Mouse (Mus musculus): ENCODE data around the gene Mark4.

Gene Mark4

GRCm38 (mm10) chr7:19441448-19442091 lies 17.1 kb downstream of the Mark4 start:
- CTCF ChIA-PET: no interaction called here

DNA sequence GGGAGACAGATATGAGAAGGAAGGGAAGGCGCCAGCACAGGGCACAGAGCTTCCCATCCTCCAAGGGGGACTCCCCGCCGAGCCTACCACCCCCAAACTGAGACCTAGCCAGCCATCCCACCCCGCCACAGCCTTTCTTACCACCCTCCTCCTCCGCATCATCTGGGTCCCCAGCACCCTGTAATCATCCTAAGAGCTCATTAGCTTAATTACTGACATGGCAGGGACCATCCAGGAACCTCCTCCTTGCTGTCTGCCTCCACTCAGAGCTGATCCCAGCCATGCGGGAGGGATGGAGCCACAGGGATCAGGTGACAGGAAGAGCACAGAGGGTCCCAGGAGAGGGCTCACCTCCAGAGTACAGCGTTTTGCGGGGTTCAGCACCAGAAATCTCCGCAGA lies 21.6 kb downstream of the Mark4 start:
- CTCF ChIA-PET: interaction anchor here (0.6 to 0.7 kb wide), 2 partner anchors 37 to 323 kb away, joined by 3 read pairs; no protein-coding TSS in a partner anchor

- CTCF ChIA-PET: interaction anchor here (0.6 to 0.7 kb wide), 2 partner anchors 37 to 324 kb away, joined by 3 read pairs; no protein-coding TSS in a partner anchor
Measured at GRCm38 (mm10) chr7:19436276-19436675, 22.3 kb downstream of the Mark4 start.

- CTCF ChIA-PET: interaction anchor here (0.6 kb wide), 1 partner anchor 10 kb away, joined by 3 read pairs; no protein-coding TSS in a partner anchor
Measured at GRCm38 (mm10) chr7:19432475-19432874, 26.1 kb downstream of the Mark4 start.

- CTCF ChIA-PET: no interaction called here
Measured at GRCm38 (mm10) chr7:19430402-19430801, 28.2 kb downstream of the Mark4 start.

DNA sequence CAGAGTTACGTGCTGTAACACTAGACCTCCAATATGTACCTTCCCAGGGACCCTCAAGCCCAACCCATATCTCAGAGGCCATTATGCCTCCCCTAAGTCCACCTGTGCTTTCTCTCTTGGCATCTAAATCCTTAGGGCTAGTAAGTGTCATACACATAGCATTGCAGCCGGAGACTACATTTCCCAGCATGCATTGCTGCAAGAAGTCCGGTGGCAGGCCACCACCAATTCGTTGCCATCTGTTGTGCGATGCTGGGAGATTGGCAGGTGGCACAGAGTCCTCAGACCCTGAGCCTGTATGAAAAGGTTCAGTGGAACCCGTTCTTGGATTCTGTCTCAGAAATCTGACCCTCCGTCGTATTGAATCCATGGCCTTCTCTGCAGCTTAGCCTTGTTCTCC lies 28.9 kb downstream of the Mark4 start:
- CTCF ChIA-PET: no interaction called here

GRCm38 (mm10) chr7:19427999-19428650 lies 30.5 kb downstream of the Mark4 start:
- CTCF ChIA-PET: no interaction called here

DNA sequence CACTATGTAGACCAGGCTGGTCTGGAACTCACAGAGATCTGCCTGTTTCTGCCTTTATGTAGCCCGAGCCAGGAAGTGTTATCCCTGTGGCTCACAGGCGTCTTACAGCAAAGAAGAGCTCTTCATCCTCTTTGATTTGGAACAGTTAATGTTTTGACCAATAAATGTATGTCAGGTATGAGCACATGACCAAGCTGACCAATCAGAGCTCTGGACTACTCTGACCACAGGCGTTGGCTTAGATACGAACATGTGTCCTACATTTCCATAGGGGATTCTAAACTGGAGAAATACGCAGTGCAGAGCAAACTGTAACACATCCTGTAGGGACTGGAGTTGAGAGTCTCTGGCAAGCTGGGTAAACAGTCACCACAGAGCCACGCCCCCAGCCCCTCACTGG lies 31.7 kb downstream of the Mark4 start:
- CTCF ChIA-PET: no interaction called here

GRCm38 (mm10) chr7:19426349-19426748 lies 32.3 kb downstream of the Mark4 start:
- CTCF ChIA-PET: no interaction called here

- CTCF ChIA-PET: interaction anchor here (0.6 kb wide), 1 partner anchor 68 kb away, joined by 3 read pairs; no protein-coding TSS in a partner anchor
Measured at GRCm38 (mm10) chr7:19424051-19424450, 34.6 kb downstream of the Mark4 start.

DNA sequence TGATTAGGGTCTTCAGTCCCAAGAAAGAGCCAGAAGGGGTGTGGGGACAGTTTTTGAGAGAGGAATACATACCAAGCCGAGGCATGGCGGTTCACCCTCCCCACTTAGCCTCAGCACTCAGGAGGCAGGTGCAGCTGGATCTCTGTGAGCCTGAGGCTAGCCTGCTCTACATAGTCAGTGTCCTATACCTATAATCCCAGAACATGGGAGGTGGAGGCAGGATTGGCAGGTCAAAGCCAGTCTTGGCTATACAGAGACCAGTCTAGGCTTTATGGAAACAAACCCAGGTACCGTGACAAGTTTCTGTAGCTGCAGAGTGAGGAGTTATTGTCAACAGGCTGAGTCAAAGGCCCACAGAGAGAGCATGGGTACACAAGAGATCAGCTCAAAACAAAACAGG lies 35.5 kb downstream of the Mark4 start:
- CTCF ChIA-PET: no interaction called here

DNA sequence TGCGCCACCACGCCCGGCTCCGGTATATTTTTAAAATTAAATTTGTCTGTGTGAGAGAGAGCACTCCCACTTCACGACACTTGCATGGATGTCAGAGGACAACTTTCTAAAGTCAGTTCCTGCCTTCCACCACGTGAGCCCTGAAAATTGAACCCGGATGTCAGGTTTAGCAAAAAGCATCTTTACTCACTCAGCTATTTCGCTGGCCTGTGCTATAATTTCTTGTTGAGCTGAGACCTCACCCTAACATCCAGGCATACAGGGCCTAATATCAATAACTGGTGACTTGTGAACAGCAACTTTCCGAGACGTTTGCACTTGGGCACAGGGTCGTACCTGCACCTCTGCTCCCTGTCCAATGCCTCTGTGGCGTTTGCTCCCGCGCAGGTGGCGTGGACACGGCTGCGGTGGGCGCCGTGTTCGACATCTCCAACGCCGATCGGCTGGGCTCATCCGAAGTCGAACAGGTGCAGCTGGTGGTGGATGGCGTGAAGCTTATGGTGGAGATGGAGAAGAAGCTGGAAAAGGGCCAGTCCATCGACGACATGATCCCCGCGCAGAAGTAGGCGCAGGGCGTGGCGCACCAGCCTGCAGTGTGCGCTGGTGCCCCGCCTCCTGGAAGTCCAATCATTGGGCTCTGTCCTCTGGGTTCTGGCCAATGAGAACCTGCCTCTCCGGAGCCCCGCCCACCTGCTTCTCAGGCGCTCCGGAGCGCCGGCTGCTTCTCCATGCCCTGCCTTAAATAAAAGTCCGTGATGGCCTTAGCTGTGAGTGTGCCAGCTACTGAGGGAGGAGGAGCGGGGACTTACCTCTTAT lies 37.6 kb downstream of the Mark4 start:
- CTCF ChIA-PET: no interaction called here

- CTCF ChIA-PET: no interaction called here
Measured at GRCm38 (mm10) chr7:19420121-19420520, 38.5 kb downstream of the Mark4 start.

GRCm38 (mm10) chr7:19416590-19416989 lies 42.0 kb downstream of the Mark4 start:
- CTCF ChIA-PET: no interaction called here

DNA sequence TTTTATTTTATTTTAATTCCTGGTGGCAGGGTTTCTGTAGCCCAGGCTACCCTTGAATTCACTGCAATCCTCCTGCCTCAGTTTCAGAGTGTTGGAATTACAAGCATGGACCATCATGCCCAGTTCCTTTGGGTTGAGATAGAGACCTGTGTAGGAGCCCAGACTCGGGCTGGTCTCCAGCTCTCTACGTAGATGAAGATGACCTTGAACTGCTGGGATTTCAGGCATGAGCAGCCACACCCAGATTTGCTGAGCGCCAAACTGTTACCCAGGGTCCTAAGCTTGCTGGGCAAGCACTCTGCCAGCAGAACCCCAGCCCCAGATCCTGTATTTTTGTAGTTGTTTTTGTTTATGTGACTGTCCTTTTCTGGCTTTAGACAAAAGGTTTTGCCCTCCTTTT lies 45.1 kb downstream of the Mark4 start:
- CTCF ChIA-PET: no interaction called here

DNA sequence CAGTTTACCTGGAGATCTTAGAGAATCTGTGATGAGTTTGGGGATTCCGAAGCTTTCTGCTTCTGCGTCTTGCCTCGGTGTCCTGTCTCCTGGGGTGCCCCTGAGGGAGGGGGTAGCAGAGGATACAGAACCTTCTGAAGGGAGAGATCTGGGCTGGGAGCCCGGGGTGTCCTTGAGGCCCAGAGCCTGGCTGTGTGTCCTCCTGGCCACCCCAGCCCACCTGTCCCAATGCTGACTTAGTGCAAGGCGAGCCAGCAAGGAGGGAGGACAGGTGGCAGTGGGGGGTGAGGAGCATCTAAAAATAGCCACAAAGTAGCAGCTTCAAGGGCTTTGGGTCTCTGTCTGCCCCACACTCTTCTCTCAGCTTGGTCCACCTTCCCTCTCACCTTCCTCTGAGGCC lies 46.8 kb downstream of the Mark4 start:
- CTCF ChIA-PET: no interaction called here

- CTCF ChIA-PET: interaction anchor here (0.5 kb wide), 1 partner anchor 174 kb away, joined by 3 read pairs; no protein-coding TSS in a partner anchor
Measured at GRCm38 (mm10) chr7:19410766-19411344, 47.8 kb downstream of the Mark4 start.

DNA sequence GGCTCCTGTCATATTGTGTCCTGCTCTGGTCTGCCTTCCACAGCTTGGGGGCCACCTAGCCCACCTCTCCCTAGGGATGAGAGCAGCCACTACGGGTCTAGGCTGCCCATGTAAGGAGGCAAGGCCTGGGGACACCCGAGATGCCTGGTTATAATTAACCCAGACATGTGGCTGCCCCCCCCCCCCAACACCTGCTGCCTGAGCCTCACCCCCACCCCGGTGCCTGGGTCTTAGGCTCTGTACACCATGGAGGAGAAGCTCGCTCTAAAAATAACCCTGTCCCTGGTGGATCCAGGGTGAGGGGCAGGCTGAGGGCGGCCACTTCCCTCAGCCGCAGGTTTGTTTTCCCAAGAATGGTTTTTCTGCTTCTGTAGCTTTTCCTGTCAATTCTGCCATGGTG lies 48.9 kb downstream of the Mark4 start:
- CTCF ChIA-PET: no interaction called here

DNA sequence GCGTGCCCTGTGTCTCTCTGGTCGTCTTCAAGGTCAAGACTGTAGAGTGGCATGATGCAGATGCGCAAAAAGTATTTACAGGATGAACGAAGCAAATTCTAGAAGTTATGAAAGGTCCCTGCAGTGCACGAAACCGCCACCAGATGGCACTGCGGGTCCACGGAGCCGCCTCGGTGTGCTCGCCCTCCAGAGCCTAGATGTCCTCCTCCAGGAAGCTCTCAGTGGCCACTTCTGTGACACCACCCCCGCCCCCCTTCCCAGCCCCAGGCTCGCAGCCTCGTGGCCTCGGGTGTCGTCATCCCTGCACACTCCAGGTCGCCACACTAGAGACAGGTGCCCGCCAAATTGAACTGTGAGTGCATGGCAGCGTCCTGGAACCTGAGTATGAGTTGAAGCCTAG lies 53.2 kb downstream of the Mark4 start:
- CTCF ChIA-PET: interaction anchor here (0.6 kb wide), 1 partner anchor 475 kb away, joined by 3 read pairs; no protein-coding TSS in a partner anchor

DNA sequence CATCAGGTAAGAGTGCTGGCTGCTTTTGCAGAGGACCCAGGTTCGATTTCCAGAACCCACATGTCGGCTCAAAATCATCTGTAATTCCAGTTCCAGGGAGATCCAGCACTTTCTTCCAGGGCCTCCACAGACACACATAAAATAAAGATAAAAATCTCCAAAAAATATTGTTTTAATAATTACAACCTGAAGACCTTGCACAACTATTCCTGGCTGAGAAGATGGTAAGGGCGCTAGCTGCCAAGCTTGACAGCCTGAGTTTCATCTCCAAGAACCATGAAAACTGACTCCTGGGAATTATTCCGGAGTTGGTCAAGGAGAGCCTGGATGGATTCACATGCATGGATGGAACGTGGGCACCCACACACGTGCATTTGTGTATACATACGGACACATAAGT lies 54.1 kb downstream of the Mark4 start, which contains the start of gene Ckm:
TSS of gene Ckm (plus strand) at position 301 of the 400 bp plus-strand sequence.
- CTCF ChIA-PET: interaction anchor here (0.6 kb wide), 1 partner anchor 476 kb away, joined by 3 read pairs; no protein-coding TSS in a partner anchor

- CTCF ChIA-PET: no interaction called here
Measured at GRCm38 (mm10) chr7:19403731-19404296, 54.8 kb downstream of the Mark4 start, which contains the start of gene Klc3. Gene Klc3, minus strand, starts transcription at chr7:19404104.
